Mouse (Mus musculus) G1E (cell line): ENCODE data around the gene Cavin2. TPM values are rescaled to one million over a fixed set of nuclear protein-coding genes. Genes with fewer than 3 reads are reported as not detected.

ENCODE experiments used
- ATAC-seq: 2 replicates; pipeline ENCODE4 v1.8.0; 2016; ENCODE audit warnings: mild to moderate bottlenecking; ENCODE audit not compliant: insufficient number of reproducible peaks, poor library complexity, low FRiP score, severe bottlenecking; ENCODE audit errors: extremely low read depth
- DNase-seq: peaks from one replicate; pipeline ENCODE4 v3.0.0; 2012; ENCODE audit warnings: low spot score
- H3K27me3 ChIP-seq: 2 replicates; pipeline ENCODE4 v1.6.1; 2012; ENCODE audit warnings: mild to moderate bottlenecking, low read length, inconsistent platforms; ENCODE audit not compliant: insufficient read depth
- H3K36me3 ChIP-seq: replicated peaks from 2 replicates; pipeline ENCODE3; 2012; ENCODE audit warnings: mild to moderate bottlenecking, inconsistent platforms
- H3K4me1 ChIP-seq: 2 replicates; pipeline ENCODE4 v1.6.1; 2012; ENCODE audit warnings: low read depth, low read length, inconsistent platforms, mixed read lengths; ENCODE audit not compliant: insufficient read depth
- H3K4me3 ChIP-seq: 2 replicates; pipeline ENCODE4 v1.5.1; 2012; ENCODE audit warnings: low read depth, mild to moderate bottlenecking, inconsistent platforms, low read length, moderate library complexity, mixed read lengths
- H3K9me3 ChIP-seq: replicated peaks from 2 replicates; pipeline ENCODE4 v1.6.1; 2012; ENCODE audit warnings: inconsistent platforms
- CTCF ChIP-seq: IDR thresholded peaks from 2 replicates; pipeline ENCODE4 v1.5.1; 2012; ENCODE audit warnings: low read depth, low read length, inconsistent platforms, mixed read lengths
- GATA1 ChIP-seq: IDR thresholded peaks from 2 replicates; pipeline ENCODE4 v1.6.1; 2012; ENCODE audit warnings: borderline replicate concordance, low read length, inconsistent platforms, mixed read lengths
- GATA2 ChIP-seq: IDR thresholded peaks from 2 replicates; pipeline ENCODE4 v1.6.1; 2012; ENCODE audit warnings: low read depth, low read length, inconsistent platforms, borderline replicate concordance
- POLR2AphosphoS5 ChIP-seq: IDR thresholded peaks from 2 replicates; pipeline ENCODE4 v1.6.1; 2012; ENCODE audit warnings: low read depth, low read length, inconsistent platforms; ENCODE audit not compliant: insufficient replicate concordance
- TAL1 ChIP-seq: conservative IDR thresholded peaks from 2 replicates; pipeline ENCODE4 v1.6.1; 2012; ENCODE audit warnings: low read depth, low read length, inconsistent platforms, mixed read lengths
- polyA plus RNA-seq: library from polyadenylated mRNA; stranded (reverse); fragments of >175 nt; gene quantifications from 2 replicates; pipeline ENCODE4 v1.2.3, GENCODE M21; 2012
- total RNA-seq, 2 experiments: library from RNA; stranded (forward) in 1 of 2; stranded (reverse) in 1 of 2; fragments of 200-1000 nt in 1 of 2; fragments of >200 nt in 1 of 2; fragmentation: Nextera tagmentation in 1 of 2; gene quantifications; 2 replicates each; pipeline ENCODE4 v1.2.3; 2014 to 2017

Gene Cavin2
- total and polyA plus RNA-seq, 3 experiments, result 0.16 TPM; not detected in 2

GRCm38 (mm10) chr1:51272583-51273201, 16.2 kb upstream of the Cavin2 start:
- DNase-seq (no peak), ATAC-seq (no peak)
- no peaks in the 10 kb centered on the region for H3K4me1 ChIP-seq
- no peak overlapping the region for H3K4me3 ChIP-seq
- TF ChIP-seq GATA2, result no peak
- no peak for TF ChIP-seq TAL1
- no peak for TF ChIP-seq GATA1
- no peak for TF ChIP-seq CTCF
- TF ChIP-seq POLR2AphosphoS5, result no peak
- H3K9me3 ChIP-seq, result no peaks in the 10 kb centered on the region
- H3K27me3 ChIP-seq, result no peaks in the 10 kb centered on the region; the same call in 1 of the 2 replicates
- no peaks in the 10 kb centered on the region for H3K36me3 ChIP-seq

GRCm38 (mm10) chr1:51277879-51278567, 10.9 kb upstream of the Cavin2 start:
- no peak overlapping the region for H3K4me3 ChIP-seq

GRCm38 (mm10) chr1:51288201-51288600, 725 bp upstream of the Cavin2 start:
- no peak for TF ChIP-seq CTCF
- TF ChIP-seq GATA2, result no peak
- TF ChIP-seq GATA1, result no peak
- TF ChIP-seq POLR2AphosphoS5, result no peak
- no peak for TF ChIP-seq TAL1
- Histone ChIP-seq H3K36me3 (no peaks in the 10 kb centered on the region), H3K27me3 (no peaks in the 10 kb centered on the region; the same call in 1 of the 2 replicates), H3K9me3 (no peaks in the 10 kb centered on the region), H3K4me1 (no peaks in the 10 kb centered on the region), H3K4me3 (no peak overlapping the region)
- DNase-seq (no peak), ATAC-seq (no peak)

More at GRCm38 (mm10) chr1:51277879-51278567, 10.9 kb upstream of the Cavin2 start:
- DNase-seq (no peak), ATAC-seq (no peak)
- Histone ChIP-seq H3K4me1 (no peaks in the 10 kb centered on the region), H3K9me3 (no peaks in the 10 kb centered on the region), H3K27me3 (no peaks in the 10 kb centered on the region), H3K36me3 (no peaks in the 10 kb centered on the region)
- no peak for TF ChIP-seq GATA1
- TF ChIP-seq CTCF, result no peak
- TF ChIP-seq POLR2AphosphoS5, result no peak
- TF ChIP-seq GATA2, result no peak
- TF ChIP-seq TAL1, result no peak

GRCm38 (mm10) chr1:51289620-51290445, 907 bp downstream of the Cavin2 start:
- TF ChIP-seq POLR2AphosphoS5, result no peak
- Histone ChIP-seq H3K4me1 (no peaks in the 10 kb centered on the region), H3K4me3 (no peak overlapping the region), H3K36me3 (no peaks in the 10 kb centered on the region), H3K9me3 (no peaks in the 10 kb centered on the region), H3K27me3 (no peaks in the 10 kb centered on the region; the same call in 1 of the 2 replicates)
- DNase-seq (no peak), ATAC-seq (no peak)

GRCm38 (mm10) chr1:51290634-51291033, 1.7 kb downstream of the Cavin2 start:
- H3K36me3 ChIP-seq, result no peaks in the 10 kb centered on the region
- H3K27me3 ChIP-seq, result no peaks in the 10 kb centered on the region; the same call in 1 of the 2 replicates
- DNase-seq, result no peak
- TF ChIP-seq GATA2, result no peak
- no peak for TF ChIP-seq POLR2AphosphoS5
- TF ChIP-seq TAL1, result no peak
- TF ChIP-seq GATA1, result no peak
- no peak for TF ChIP-seq CTCF
- ATAC-seq, result no peak
- no peaks in the 10 kb centered on the region for H3K4me1 ChIP-seq
- no peaks in the 10 kb centered on the region for H3K9me3 ChIP-seq
- no peak overlapping the region for H3K4me3 ChIP-seq

GRCm38 (mm10) chr1:51292348-51292747, 3.4 kb downstream of the Cavin2 start:
- H3K36me3 ChIP-seq, result no peaks in the 10 kb centered on the region
- DNase-seq, result no peak
- ATAC-seq, result no peak
- no peaks in the 10 kb centered on the region for H3K4me1 ChIP-seq
- H3K4me3 ChIP-seq, result no peak overlapping the region
- no peaks in the 10 kb centered on the region; the same call in 1 of the 2 replicates for H3K27me3 ChIP-seq
- TF ChIP-seq GATA2 (no peak), TAL1 (no peak), POLR2AphosphoS5 (no peak), GATA1 (no peak), CTCF (no peak)
- H3K9me3 ChIP-seq, result no peaks in the 10 kb centered on the region
